Mouse (Mus musculus): ENCODE results near the gene Gm49368. TPM values are rescaled to one million over a fixed set of nuclear protein-coding genes. Genes with fewer than 3 reads are reported as not detected.

The Gm49368 gene
- total and polyA plus RNA-seq, 3 experiments, result not detected

DNA sequence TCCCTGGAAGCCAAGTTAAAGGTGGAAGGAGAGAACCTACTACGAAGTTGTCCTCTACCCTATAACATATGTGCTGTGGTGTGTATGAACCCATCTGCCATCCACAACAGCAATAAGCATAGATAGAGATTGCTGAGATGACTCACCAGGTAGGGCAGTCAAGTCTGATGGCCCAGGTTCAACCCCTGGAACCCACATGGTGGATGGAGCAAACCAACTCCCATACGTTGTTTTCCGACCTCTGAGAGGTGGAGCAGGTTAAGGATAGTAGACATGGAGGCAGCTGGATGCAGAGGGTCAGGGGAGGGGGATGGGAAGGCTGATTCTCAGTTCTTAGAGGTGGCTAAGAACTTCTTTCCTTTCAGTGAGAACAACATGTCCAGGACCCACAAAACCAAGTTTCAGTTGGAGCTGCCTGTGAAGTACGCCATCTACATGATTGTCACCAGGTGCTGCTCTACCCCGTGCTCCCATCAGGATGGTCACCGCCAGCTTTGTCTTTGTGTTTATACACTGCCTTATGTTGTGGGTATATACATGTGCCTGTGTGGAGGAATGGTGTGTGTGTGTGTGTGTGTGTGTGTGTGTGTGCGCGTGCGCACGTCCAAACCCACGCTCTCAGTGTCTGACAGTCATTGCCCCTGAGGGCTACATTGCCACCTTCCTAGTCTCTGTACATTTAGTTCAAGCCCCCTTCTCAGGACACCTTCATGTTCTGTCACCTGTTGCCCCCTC is 52.1 kb downstream of the Gm49368 start:
- no peak overlapping the region for H3K9ac ChIP-seq (ENCODE audit: control insufficient read depth, low read depth, low read length, poor library complexity, severe bottlenecking)
- H3K36me3 ChIP-seq (ENCODE audit: control insufficient read depth in 1 of 2, insufficient read depth in 2 of 2, low read length in 2 of 2), result no peaks in the 10 kb centered on the region
- peaks cover 4 to 5% of the 10 kb centered on the region in 2 experiments for H3K27me3 ChIP-seq (ENCODE audit: control insufficient read depth in 1 of 2, insufficient read depth in 2 of 2, low read length in 2 of 2)
- H3K27ac ChIP-seq (ENCODE audit: control insufficient read depth, low read depth, low read length), result no peak overlapping the region
- no peaks in the 10 kb centered on the region for H3K4me1 ChIP-seq (ENCODE audit: control insufficient read depth in 1 of 2, insufficient read depth in 2 of 2, low read length in 2 of 2)
- no peaks in the 10 kb centered on the region for H3K79me2 ChIP-seq (ENCODE audit: control insufficient read depth, insufficient read depth, low read length, poor library complexity)
- TF ChIP-seq ELF1 (IDR thresholded peaks at IDR 0.05; ENCODE audit: low read depth, low read length) (no peak), NELFE (IDR thresholded peaks at IDR 0.05; ENCODE audit: low read depth, low read length) (no peak), USF2 (IDR thresholded peaks at IDR 0.05; ENCODE audit: borderline replicate concordance in 1 of 2, insufficient read depth in 1 of 2, low read depth in 1 of 2, low read length in 2 of 2) (no peak)
- no peak overlapping the region for H3K4me3 ChIP-seq (ENCODE audit: control insufficient read depth in 1 of 2, insufficient read depth in 1 of 2, low read depth in 2 of 2, low read length in 2 of 2)
- DNase-seq (ENCODE audit: low read depth, low spot score), result no peak
- H3K9me3 ChIP-seq (replicated peaks; ENCODE audit: insufficient read depth, low read length), result no peaks in the 10 kb centered on the region

DNA sequence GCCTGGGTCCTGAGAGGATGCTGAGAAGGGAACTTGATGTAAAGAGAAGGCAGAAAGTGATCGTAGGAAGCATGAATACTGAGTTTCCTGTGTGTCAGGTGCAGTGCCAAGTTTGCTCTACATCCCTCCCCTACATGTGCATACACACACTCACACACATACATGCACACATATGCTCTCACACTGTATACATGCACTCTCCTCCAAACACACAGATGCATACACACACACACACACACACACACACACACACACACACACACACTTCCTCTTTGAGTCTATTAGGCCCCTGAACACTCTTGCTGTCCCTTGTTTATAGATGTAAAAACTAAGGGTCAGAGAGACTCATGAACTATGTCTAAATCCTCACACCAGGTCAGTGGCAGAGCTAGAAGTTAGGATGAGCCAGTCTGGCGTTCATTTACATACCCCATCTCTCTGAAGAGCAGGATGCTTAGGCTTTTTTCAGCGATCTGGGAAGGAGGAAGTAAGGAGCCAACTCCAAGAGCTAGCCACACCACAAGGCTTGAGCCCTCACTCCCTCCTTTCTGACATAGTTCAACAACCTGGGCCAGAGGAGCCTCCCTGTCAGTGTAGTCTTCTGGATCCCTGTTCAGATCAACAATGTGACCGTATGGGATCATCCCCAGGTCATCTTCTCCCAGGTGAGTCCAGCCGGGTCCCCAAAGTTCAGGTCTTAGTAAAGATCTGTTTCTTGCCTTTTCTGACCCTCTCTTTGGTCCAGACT is 52.9 kb downstream of the Gm49368 start:
- Histone ChIP-seq H3K79me2 (ENCODE audit: control insufficient read depth, insufficient read depth, low read length, poor library complexity) (no peaks in the 10 kb centered on the region), H3K4me1 (ENCODE audit: control insufficient read depth in 1 of 2, insufficient read depth in 2 of 2, low read length in 2 of 2) (no peaks in the 10 kb centered on the region), H3K36me3 (ENCODE audit: control insufficient read depth in 1 of 2, insufficient read depth in 2 of 2, low read length in 2 of 2) (no peaks in the 10 kb centered on the region), H3K9me3 (replicated peaks; ENCODE audit: insufficient read depth, low read length) (no peaks in the 10 kb centered on the region), H3K4me3 (ENCODE audit: control insufficient read depth in 1 of 2, insufficient read depth in 1 of 2, low read depth in 2 of 2, low read length in 2 of 2) (no peak overlapping the region), H3K9ac (ENCODE audit: control insufficient read depth, low read depth, low read length, poor library complexity, severe bottlenecking) (no peak overlapping the region), H3K27ac (ENCODE audit: control insufficient read depth, low read depth, low read length) (no peak overlapping the region), H3K27me3 (ENCODE audit: control insufficient read depth in 1 of 2, insufficient read depth in 2 of 2, low read length in 2 of 2) (peaks cover 3 to 5% of the 10 kb centered on the region in 2 experiments)
- peak; percentile 33 for DNase-seq (ENCODE audit: low read depth, low spot score)
- TF ChIP-seq ZC3H11A (IDR thresholded peaks at IDR 0.05; ENCODE audit: low read depth, low read length), result no peak
- TF ChIP-seq ZNF384 (IDR thresholded peaks at IDR 0.05; ENCODE audit: low read depth, low read length), result no peak
- TF ChIP-seq RAD21 (IDR thresholded peaks at IDR 0.05; ENCODE audit: low read depth, low read length), result no peak
- TF ChIP-seq USF2 (IDR thresholded peaks at IDR 0.05; ENCODE audit: borderline replicate concordance in 1 of 2, insufficient read depth in 1 of 2, low read depth in 1 of 2, low read length in 2 of 2), result no peak
- no peak for TF ChIP-seq POLR2AphosphoS5 (IDR thresholded peaks at IDR 0.05; ENCODE audit: borderline replicate concordance, low read depth, low read length)
- TF ChIP-seq CHD1 (IDR thresholded peaks at IDR 0.05; ENCODE audit: low read depth, low read length), result no peak
- no peak for TF ChIP-seq E2F4 (IDR thresholded peaks at IDR 0.05; ENCODE audit: borderline replicate concordance, low read depth, low read length)
- TF ChIP-seq GATA1 (IDR thresholded peaks at IDR 0.05; ENCODE audit: low read depth, low read length), result no peak
- TF ChIP-seq MAFK (IDR thresholded peaks at IDR 0.05; ENCODE audit: borderline replicate concordance, low read depth, low read length), result no peak
- no peak for TF ChIP-seq ETS1 (IDR thresholded peaks at IDR 0.05; ENCODE audit: low read depth, low read length)
- no peak for TF ChIP-seq POLR2AphosphoS2 (IDR thresholded peaks at IDR 0.05; ENCODE audit: low read length)
- TF ChIP-seq CHD2 (IDR thresholded peaks at IDR 0.05; ENCODE audit: low read length), result no peak
- TF ChIP-seq JUND (IDR thresholded peaks at IDR 0.05; ENCODE audit: low read depth, low read length), result no peak
- TF ChIP-seq MAX (IDR thresholded peaks at IDR 0.05; ENCODE audit: low read length), result no peak
- TF ChIP-seq SMC3 (IDR thresholded peaks at IDR 0.05; ENCODE audit: low read depth, low read length), result no peak
- no peak for TF ChIP-seq ZMIZ1 (IDR thresholded peaks at IDR 0.05; ENCODE audit: low read depth, low read length)
- TF ChIP-seq EP300 (IDR thresholded peaks at IDR 0.05; ENCODE audit: low read depth in 1 of 2, low read length in 2 of 2), result no peak
